Mouse (Mus musculus): Measurements from ENCODE around the gene Bola1. TPM values are rescaled to one million over a fixed set of nuclear protein-coding genes. Genes with fewer than 3 reads are reported as not detected.
A peak's percentile ranks its signal among the peaks of the same experiment; 100 is the strongest.

The Bola1 gene
- polyA plus RNA-seq, 1 experiment from 2014 or later, result 86.0 TPM

DNA sequence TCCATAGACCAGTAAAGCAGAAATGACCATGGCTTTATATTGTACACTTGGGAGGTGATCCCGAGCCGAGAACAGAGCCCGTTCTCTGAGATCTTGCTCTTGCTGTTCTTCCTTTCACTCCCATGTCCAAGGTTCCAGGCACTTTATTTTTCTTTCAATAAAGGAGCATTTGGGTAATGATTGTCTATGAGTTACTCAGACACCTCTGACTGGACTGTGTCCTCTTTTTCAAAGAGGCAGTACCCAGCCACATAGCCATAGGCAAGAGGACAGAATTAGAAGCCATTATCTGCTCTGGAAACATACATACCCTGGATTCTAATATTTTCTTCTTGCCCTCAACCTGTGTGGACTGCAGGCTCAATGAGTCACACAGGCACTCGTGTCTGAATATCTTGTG, 59.7 kb downstream of the Bola1 start:
- no peak for DNase-seq (ENCODE audit: low spot score)

- no peak for DNase-seq (ENCODE audit: low spot score)
Observed at GRCm38 (mm10) chr3:96155501-96155900, 64.0 kb downstream of the Bola1 start.

- no peak for DNase-seq (ENCODE audit: low spot score)
Observed at GRCm38 (mm10) chr3:96152611-96153010, 66.9 kb downstream of the Bola1 start.

- no peak for DNase-seq (ENCODE audit: low spot score)
Observed at GRCm38 (mm10) chr3:96151836-96152235, 67.7 kb downstream of the Bola1 start.

DNA sequence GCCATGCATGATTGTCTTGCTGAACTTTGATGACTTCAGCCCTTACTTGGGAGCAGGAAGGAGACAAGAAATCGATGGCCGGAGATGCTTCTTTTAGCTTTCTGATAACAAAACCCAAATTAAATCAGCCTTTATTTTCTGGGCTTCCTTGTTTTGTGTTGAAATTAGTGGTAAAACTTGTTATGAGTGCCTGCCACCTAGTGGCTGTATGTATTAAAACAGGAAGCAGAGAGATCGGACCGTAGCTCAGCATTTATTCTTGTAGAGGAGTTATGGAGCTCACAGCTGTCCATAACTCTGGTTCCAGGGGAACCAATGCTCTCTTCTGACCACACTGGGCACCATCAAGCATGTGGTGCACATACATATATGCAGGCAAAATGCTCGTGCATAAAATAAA, 71.6 kb downstream of the Bola1 start:
- peak; percentile 75 for DNase-seq (ENCODE audit: low spot score)

Small RNA genes lying within 50 kb of the gene (microRNA-seq; reads per million reads assigned to microRNA genes)
- gene Gm44492 (ENCODE audit: borderline number of aligned reads) (not detected), gene Gm47311 (ENCODE audit: borderline number of aligned reads) (not detected), gene Gm47313 (ENCODE audit: borderline number of aligned reads) (not detected)

Other genes with a start within 250 kb of the Bola1 start
- 36.8 and 37.0 TPM in 2 replicates for gene Plekho1, start 223.7 kb downstream of the Bola1 start, polyA plus RNA-seq (2015; fragmentation: Nextera tagmentation; extraction: Ambion mirVana)
- 58.7 and 61.6 TPM in 2 replicates for gene Vps45, start 161.2 kb downstream of the Bola1 start, polyA plus RNA-seq (2015; fragmentation: Nextera tagmentation; extraction: Ambion mirVana)
- gene Otud7b, start 115.2 kb downstream of the Bola1 start, polyA plus RNA-seq (2015; fragmentation: Nextera tagmentation; extraction: Ambion mirVana), result 12.2 and 17.7 TPM in 2 replicates
- gene Mtmr11, start 57.7 kb downstream of the Bola1 start, polyA plus RNA-seq (2015; fragmentation: Nextera tagmentation; extraction: Ambion mirVana), result 8.9 and 9.6 TPM in 2 replicates
- 129 and 151 TPM in 2 replicates for gene Sf3b4, start 47.4 kb downstream of the Bola1 start, polyA plus RNA-seq (2015; fragmentation: Nextera tagmentation; extraction: Ambion mirVana)
- gene Sv2a, start 38.6 kb downstream of the Bola1 start, polyA plus RNA-seq (2015; fragmentation: Nextera tagmentation; extraction: Ambion mirVana), result 1.2 and 2.3 TPM in 2 replicates
- 0.94 and 1.8 TPM in 2 replicates for gene Hist2h2ab, start 156 bp upstream of the Bola1 start, polyA plus RNA-seq (2015; fragmentation: Nextera tagmentation; extraction: Ambion mirVana)
- 41.4 and 51.6 TPM in 2 replicates for gene Hist2h2ac, start 1.2 kb upstream of the Bola1 start, polyA plus RNA-seq (2015; fragmentation: Nextera tagmentation; extraction: Ambion mirVana)
- gene Hist2h2be, start 1.4 kb upstream of the Bola1 start, polyA plus RNA-seq (2015; fragmentation: Nextera tagmentation; extraction: Ambion mirVana), result 8.6 and 10.0 TPM in 2 replicates
- gene Hist2h3c2, start 19.4 kb upstream of the Bola1 start, polyA plus RNA-seq (2015; fragmentation: Nextera tagmentation; extraction: Ambion mirVana), result 30.0 and 47.7 TPM in 2 replicates
- 215 and 339 TPM in 2 replicates for gene Hist2h2aa2, start 20.6 kb upstream of the Bola1 start, polyA plus RNA-seq (2015; fragmentation: Nextera tagmentation; extraction: Ambion mirVana)
- 117 and 143 TPM in 2 replicates for gene Hist2h2aa1, start 25.8 kb upstream of the Bola1 start, polyA plus RNA-seq (2015; fragmentation: Nextera tagmentation; extraction: Ambion mirVana)
- gene Hist2h3c1, start 27.0 kb upstream of the Bola1 start, polyA plus RNA-seq (2015; fragmentation: Nextera tagmentation; extraction: Ambion mirVana), result 0.64 and 0.76 TPM in 2 replicates
- 101 and 145 TPM in 2 replicates for gene Hist2h4, start 43.6 kb upstream of the Bola1 start, polyA plus RNA-seq (2015; fragmentation: Nextera tagmentation; extraction: Ambion mirVana)
- gene Hist2h3b, start 48.9 kb upstream of the Bola1 start, polyA plus RNA-seq (2015; fragmentation: Nextera tagmentation; extraction: Ambion mirVana), result 278 and 396 TPM in 2 replicates
- 47.9 and 71.3 TPM in 2 replicates for gene Hist2h2bb, start 50.0 kb upstream of the Bola1 start, polyA plus RNA-seq (2015; fragmentation: Nextera tagmentation; extraction: Ambion mirVana)
- gene Fcgr1, start 74.3 kb upstream of the Bola1 start, polyA plus RNA-seq (2015; fragmentation: Nextera tagmentation; extraction: Ambion mirVana), result 3.4 and 5.0 TPM in 2 replicates
- gene BC107364, start 232.6 kb upstream of the Bola1 start, polyA plus RNA-seq (2015; fragmentation: Nextera tagmentation; extraction: Ambion mirVana), result 0.46 and 0.55 TPM in 2 replicates